In the genomic region with DNA sequence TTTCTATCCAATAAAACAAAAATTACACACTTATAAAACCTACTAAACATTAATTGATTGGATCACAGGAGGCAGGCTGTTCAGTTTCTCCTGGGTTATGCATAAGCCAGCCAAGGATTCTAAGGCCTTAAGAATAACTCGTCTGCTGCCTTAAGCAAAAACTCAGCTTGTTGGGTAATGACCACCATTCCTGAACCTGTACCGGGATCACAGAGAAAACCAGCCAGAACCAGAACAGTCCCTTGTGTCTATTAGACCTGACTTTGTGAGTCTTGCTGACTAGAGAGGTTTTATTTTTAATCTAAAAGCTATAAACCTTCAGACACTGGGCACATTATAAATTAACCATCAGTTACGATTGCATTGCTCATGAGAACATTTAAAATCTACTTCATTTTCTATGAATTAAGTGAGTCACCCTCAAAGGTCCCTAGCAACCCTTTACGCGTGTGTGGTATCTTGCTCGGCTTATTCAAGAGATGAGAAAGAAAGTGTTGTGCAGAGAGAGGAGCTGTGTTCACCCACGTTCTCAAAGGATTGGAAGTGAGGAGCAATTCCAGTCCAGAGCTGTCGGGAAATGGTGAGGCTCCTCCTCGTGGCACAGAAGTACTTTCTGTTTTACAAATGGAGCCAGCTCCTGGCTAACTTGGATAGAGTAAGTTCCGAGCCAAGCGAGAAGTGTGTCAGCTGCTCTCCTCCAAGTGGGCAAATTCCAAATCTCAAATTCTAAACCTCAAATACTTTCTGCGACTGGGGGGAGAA, we compare ENCODE assay signal across 10 mouse cellular contexts.
DNase-seq lines count a peak whose midpoint lies in the region; ATAC-seq and TF ChIP-seq lines count a peak whose summit lies in the region.
"Had no signal": no experiment of that assay in that cellular context is flagged by ENCODE, and none has a peak within 500 bp of the region (broad histone marks: within the 10 kb centered on the region; RNA-seq: fewer than 3 reads in every experiment).

No protein-coding gene starts in this region.

- peaks cover 9% of the 10 kb centered on the region; the same call in 1 of the 2 replicates for H3K36me3 ChIP-seq in midbrain, postnatal 0 days (ENCODE audit: insufficient read depth, low read length)
- 0 out of 2 replicates have a peak, but pooled peaks cover 8% of the 10 kb centered on the region for H3K36me3 ChIP-seq in midbrain, embryonic 13.5 days
- H3K36me3 ChIP-seq in neural tube, embryonic 14.5 days (ENCODE audit: control insufficient read depth, insufficient read depth, low read length) = no peaks in the 10 kb centered on the region
- 0 out of 2 replicates have a peak, but pooled peaks cover 6% of the 10 kb centered on the region for H3K36me3 ChIP-seq in midbrain, embryonic 14.5 days (ENCODE audit: control insufficient read depth, insufficient read depth, low read length)
- H3K36me3 ChIP-seq: heart, embryonic 15.5 days; lung, embryonic 15.5 days had no signal

- 76% methylated on average over 12 of the region's 12 CpGs for WGBS in midbrain, postnatal 0 days
- 83% methylated on average over 12 of the region's 12 CpGs for WGBS in midbrain, embryonic 13.5 days
- WGBS in neural tube, embryonic 14.5 days = 61% methylated on average over 12 of the region's 12 CpGs
- 83% methylated on average over 12 of the region's 12 CpGs for WGBS in midbrain, embryonic 14.5 days

- peak; percentile 99 for ATAC-seq in frontal cortex, adult (ENCODE audit: low TSS enrichment)
- peak; percentile 54; the same call in 1 of the 2 replicates for ATAC-seq in midbrain, postnatal 0 days (ENCODE audit: low FRiP score)
- ATAC-seq in midbrain, embryonic 13.5 days = no peak
- peak; percentile 49; the same call in 1 of the 2 replicates for ATAC-seq in neural tube, embryonic 14.5 days (ENCODE audit: low read depth)
- ATAC-seq in midbrain, embryonic 14.5 days (ENCODE audit: low FRiP score, low TSS enrichment) = no peak

- no peak overlapping the region for H3K9ac ChIP-seq in midbrain, postnatal 0 days (replicated peaks; ENCODE audit: low read length, poor library complexity, severe bottlenecking)
- no peak overlapping the region for H3K9ac ChIP-seq in midbrain, embryonic 13.5 days (replicated peaks)
- no peak overlapping the region for H3K9ac ChIP-seq in neural tube, embryonic 14.5 days (replicated peaks; ENCODE audit: low read depth, low read length)
- no peak overlapping the region for H3K9ac ChIP-seq in midbrain, embryonic 14.5 days (replicated peaks; ENCODE audit: low read length)
- H3K9ac ChIP-seq: heart, embryonic 15.5 days; lung, embryonic 15.5 days had no signal

- intact Hi-C loops in heart, postnatal 25 days (cut with DNase I) = no loop called here

- H3K9me3 ChIP-seq in midbrain, postnatal 0 days (ENCODE audit: low read length) = no peaks in the 10 kb centered on the region
- H3K9me3 ChIP-seq in midbrain, embryonic 13.5 days = no peaks in the 10 kb centered on the region
- no peaks in the 10 kb centered on the region for H3K9me3 ChIP-seq in neural tube, embryonic 14.5 days (ENCODE audit: control insufficient read depth, low read length)
- H3K9me3 ChIP-seq in midbrain, embryonic 14.5 days (ENCODE audit: control insufficient read depth, low read length) = no peaks in the 10 kb centered on the region
- H3K9me3 ChIP-seq: heart, embryonic 15.5 days; lung, embryonic 15.5 days had no signal

- no peak for DNase-seq in frontal cortex, postnatal 14 days (ENCODE audit: low spot score in 2 of 2)
- DNase-seq in midbrain, postnatal 0 days (ENCODE audit: low spot score) = peak; percentile 49
- DNase-seq in heart, postnatal 25 days (ENCODE audit: low spot score) = peak; percentile 21
- DNase-seq in spleen, postnatal 10 days (ENCODE audit: low spot score in 2 of 2) = no peak
- no peak for DNase-seq in midbrain, embryonic 14.5 days

- H3K27me3 ChIP-seq in midbrain, postnatal 0 days (ENCODE audit: insufficient read depth, low read length) = no peaks in the 10 kb centered on the region
- H3K27me3 ChIP-seq in midbrain, embryonic 13.5 days = no peaks in the 10 kb centered on the region
- no peaks in the 10 kb centered on the region for H3K27me3 ChIP-seq in neural tube, embryonic 14.5 days (ENCODE audit: control insufficient read depth, insufficient read depth, low read length)
- H3K27me3 ChIP-seq in midbrain, embryonic 14.5 days (ENCODE audit: control insufficient read depth, insufficient read depth, low read length) = no peaks in the 10 kb centered on the region
- H3K27me3 ChIP-seq: heart, embryonic 15.5 days; lung, embryonic 15.5 days had no signal

- no peak overlapping the region for H3K27ac ChIP-seq in midbrain, postnatal 0 days (ENCODE audit: low read depth, low read length)
- H3K27ac ChIP-seq in midbrain, embryonic 13.5 days = no peak overlapping the region
- H3K27ac ChIP-seq in neural tube, embryonic 14.5 days (ENCODE audit: low read depth, low read length) = no peak overlapping the region
- H3K27ac ChIP-seq in midbrain, embryonic 14.5 days (replicated peaks; ENCODE audit: low read depth, low read length) = no peak overlapping the region
- H3K27ac ChIP-seq: heart, embryonic 15.5 days; lung, embryonic 15.5 days had no signal

- TF ChIP-seq CTCF in midbrain, postnatal 0 days (IDR thresholded peaks at IDR 0.05) = peak; percentile 9; the same call in 1 of the 2 replicates

- H3K4me1 ChIP-seq in midbrain, postnatal 0 days (ENCODE audit: insufficient read depth, low read length) = no peaks in the 10 kb centered on the region
- H3K4me1 ChIP-seq in midbrain, embryonic 13.5 days (replicated peaks) = no peaks in the 10 kb centered on the region
- H3K4me1 ChIP-seq in neural tube, embryonic 14.5 days (ENCODE audit: control insufficient read depth, insufficient read depth, low read length) = no peaks in the 10 kb centered on the region
- H3K4me1 ChIP-seq in midbrain, embryonic 14.5 days (ENCODE audit: control insufficient read depth, insufficient read depth, low read length) = no peaks in the 10 kb centered on the region
- H3K4me1 ChIP-seq: heart, embryonic 15.5 days had no signal

- H3K4me2 ChIP-seq in midbrain, postnatal 0 days (ENCODE audit: low read depth, low read length, poor library complexity, severe bottlenecking) = no peak overlapping the region
- H3K4me2 ChIP-seq in midbrain, embryonic 13.5 days (replicated peaks) = no peak overlapping the region
- no peak overlapping the region for H3K4me2 ChIP-seq in neural tube, embryonic 14.5 days (ENCODE audit: low read depth, low read length)
- H3K4me2 ChIP-seq in midbrain, embryonic 14.5 days (ENCODE audit: low read length) = no peak overlapping the region
- H3K4me2 ChIP-seq: heart, embryonic 15.5 days; lung, embryonic 15.5 days had no signal

- no peak overlapping the region for H3K4me3 ChIP-seq in midbrain, postnatal 0 days (ENCODE audit: low read depth, low read length)
- no peak overlapping the region for H3K4me3 ChIP-seq in midbrain, embryonic 13.5 days (replicated peaks)
- no peak overlapping the region for H3K4me3 ChIP-seq in neural tube, embryonic 14.5 days (ENCODE audit: low read depth, low read length)
- H3K4me3 ChIP-seq in midbrain, embryonic 14.5 days (replicated peaks; ENCODE audit: low read depth, low read length) = no peak overlapping the region
- H3K4me3 ChIP-seq: heart, embryonic 15.5 days; lung, embryonic 15.5 days had no signal

Comparison
In these comparisons a context has a peak if more than half of its experiments do, and no peak if none do; other contexts are left out.
1. ATAC-seq: peak in frontal cortex, adult (single experiment), midbrain, postnatal 0 days (single experiment) and neural tube, embryonic 14.5 days (single experiment); none in midbrain, embryonic 13.5 days (single experiment) and midbrain, embryonic 14.5 days (single experiment).
2. DNase-seq: peak in midbrain, postnatal 0 days (single experiment) and heart, postnatal 25 days (single experiment); none in frontal cortex, postnatal 14 days (0 of 2), spleen, postnatal 10 days (0 of 2) and midbrain, embryonic 14.5 days (single experiment).